Mouse (Mus musculus): Measurements from ENCODE around the gene AU041133. TPM values are rescaled to one million over a fixed set of nuclear protein-coding genes. Genes with fewer than 3 reads are reported as not detected.
A peak's percentile ranks its signal among the peaks of the same experiment; 100 is the strongest.
"Not testable (repeated sequence)": the region's sequence is repeated elsewhere in the genome, so short reads cannot be mapped to it uniquely, and the experiment has no call there.

AU041133 gene
- 3.8 and 4.5 TPM in 2 replicates for polyA plus RNA-seq (2015; fragmentation: Nextera tagmentation; extraction: Ambion mirVana)

GRCm38 (mm10) chr10:82127850-82128401 lies at the start of gene AU041133:
AU041133 (plus strand) TSS chr10:82128013.
- Histone ChIP-seq H3K4me3 (peak within 1 kb of the TSS; percentile 60), H3K4me2 (peak within 1 kb of the TSS; percentile 62), H3K9ac (peak within 1 kb of the TSS; percentile 64), H3K27ac (peak within 1 kb of the TSS; percentile 82), H3K9me3 (replicated peaks) (peaks cover 16% of the 10 kb centered on the region; the same call in 1 of the 2 replicates), H3K36me3 (peaks cover 8% of the 10 kb centered on the region; the same call in 1 of the 2 replicates), H3K4me1 (replicated peaks) (no peaks in the 10 kb centered on the region; the same call in 1 of the 2 replicates), H3K27me3 (0 out of 2 replicates have a peak, but pooled peaks cover 3% of the 10 kb centered on the region)
- 2% methylated on average over 41 of the region's 41 CpGs for WGBS
- ATAC-seq (replicated peaks; ENCODE audit: insufficient number of reproducible peaks, insufficient read depth, low FRiP score, low read depth): peak; percentile 99

GRCm38 (mm10) chr10:82082728-82083621 lies 44.8 kb upstream of the AU041133 start, which contains the start of gene BC024063:
BC024063 (plus strand) TSS chr10:82083353.
- not testable (repeated sequence) for H3K9me3 ChIP-seq (replicated peaks); H3K4me1 ChIP-seq (replicated peaks); H3K36me3 ChIP-seq; H3K27me3 ChIP-seq
- peak within 1 kb of the TSS; percentile 58 for H3K4me2 ChIP-seq
- 16% methylated on average over 42 of the region's 42 CpGs for WGBS
- peak within 1 kb of the TSS; percentile 82 for H3K27ac ChIP-seq
- ATAC-seq (replicated peaks; ENCODE audit: insufficient number of reproducible peaks, insufficient read depth, low FRiP score, low read depth): peak; percentile 93
- peak within 1 kb of the TSS; percentile 62 for H3K4me3 ChIP-seq
- peak within 1 kb of the TSS; percentile 66 for H3K9ac ChIP-seq

GRCm38 (mm10) chr10:82083622-82083971 lies 44.2 kb upstream of the AU041133 start:
- 16% methylated on average over 14 of the region's 14 CpGs for WGBS
- Histone ChIP-seq H3K9ac (peak overlapping the region; percentile 66; the same call in 1 of the 2 replicates), H3K27ac (peak overlapping the region; percentile 82), H3K4me3 (peak overlapping the region; percentile 62), H3K4me2 (peak overlapping the region; percentile 58)
- not testable (repeated sequence) for ATAC-seq (replicated peaks; ENCODE audit: insufficient number of reproducible peaks, insufficient read depth, low FRiP score, low read depth); H3K36me3 ChIP-seq; H3K4me1 ChIP-seq (replicated peaks); H3K9me3 ChIP-seq (replicated peaks); H3K27me3 ChIP-seq

- no peaks in the 10 kb centered on the region for H3K27me3 ChIP-seq
- ATAC-seq (replicated peaks; ENCODE audit: insufficient number of reproducible peaks, insufficient read depth, low FRiP score, low read depth): no peak
- peaks cover 11% of the 10 kb centered on the region; the same call in 1 of the 2 replicates for H3K9me3 ChIP-seq (replicated peaks)
- no peak overlapping the region for H3K27ac ChIP-seq
- H3K36me3 ChIP-seq: no peaks in the 10 kb centered on the region
- no peak overlapping the region for H3K4me2 ChIP-seq
- no peaks in the 10 kb centered on the region for H3K4me1 ChIP-seq (replicated peaks)
- H3K9ac ChIP-seq: no peak overlapping the region
- 67% methylated on average over 3 of the region's 3 CpGs for WGBS
- no peak overlapping the region for H3K4me3 ChIP-seq
Observed at GRCm38 (mm10) chr10:82117206-82117605, 10.6 kb upstream of the AU041133 start.

- H3K4me1 ChIP-seq (replicated peaks): no peaks in the 10 kb centered on the region
- H3K36me3 ChIP-seq: peaks cover 59% of the 10 kb centered on the region
- H3K27ac ChIP-seq: no peak overlapping the region
- H3K4me2 ChIP-seq: no peak overlapping the region
- ATAC-seq (replicated peaks; ENCODE audit: insufficient number of reproducible peaks, insufficient read depth, low FRiP score, low read depth): no peak
- no peaks in the 10 kb centered on the region for H3K27me3 ChIP-seq
- 90% methylated on average over 1 of the region's 1 CpGs for WGBS
- H3K9ac ChIP-seq: no peak overlapping the region
- peaks cover 14% of the 10 kb centered on the region for H3K9me3 ChIP-seq (replicated peaks)
- no peak overlapping the region for H3K4me3 ChIP-seq
Observed at GRCm38 (mm10) chr10:82145282-82145681, 17.5 kb downstream of the AU041133 start.

GRCm38 (mm10) chr10:82147571-82147970 lies 19.8 kb downstream of the AU041133 start:
- no peaks in the 10 kb centered on the region for H3K27me3 ChIP-seq
- 84% methylated on average over 4 of the region's 4 CpGs for WGBS
- no peaks in the 10 kb centered on the region for H3K4me1 ChIP-seq (replicated peaks)
- no peak for ATAC-seq (replicated peaks; ENCODE audit: insufficient number of reproducible peaks, insufficient read depth, low FRiP score, low read depth)
- H3K27ac ChIP-seq: no peak overlapping the region
- H3K4me2 ChIP-seq: no peak overlapping the region
- H3K4me3 ChIP-seq: no peak overlapping the region
- peaks cover 75% of the 10 kb centered on the region for H3K36me3 ChIP-seq
- no peak overlapping the region for H3K9ac ChIP-seq
- H3K9me3 ChIP-seq (replicated peaks): peaks cover 34% of the 10 kb centered on the region

- no peak overlapping the region for H3K4me2 ChIP-seq
- no peak overlapping the region for H3K27ac ChIP-seq
- no peaks in the 10 kb centered on the region for H3K4me1 ChIP-seq (replicated peaks)
- no peaks in the 10 kb centered on the region for H3K27me3 ChIP-seq
- no peaks in the 10 kb centered on the region; the same call in none of the 2 replicates for H3K9me3 ChIP-seq (replicated peaks)
- ATAC-seq (replicated peaks; ENCODE audit: insufficient number of reproducible peaks, insufficient read depth, low FRiP score, low read depth): no peak
- no peak overlapping the region for H3K4me3 ChIP-seq
- H3K9ac ChIP-seq: no peak overlapping the region
- 70% methylated on average over 3 of the region's 3 CpGs for WGBS
- no peaks in the 10 kb centered on the region for H3K36me3 ChIP-seq
Observed at GRCm38 (mm10) chr10:82167777-82168176, 40.0 kb downstream of the AU041133 start.

GRCm38 (mm10) chr10:82169776-82170175 lies 42.0 kb downstream of the AU041133 start:
- 70% methylated on average over 2 of the region's 2 CpGs for WGBS
- no peak overlapping the region for H3K9ac ChIP-seq
- no peaks in the 10 kb centered on the region for H3K27me3 ChIP-seq
- H3K36me3 ChIP-seq: no peaks in the 10 kb centered on the region
- H3K27ac ChIP-seq: no peak overlapping the region
- H3K4me2 ChIP-seq: no peak overlapping the region
- H3K9me3 ChIP-seq (replicated peaks): no peaks in the 10 kb centered on the region; the same call in 1 of the 2 replicates
- ATAC-seq (replicated peaks; ENCODE audit: insufficient number of reproducible peaks, insufficient read depth, low FRiP score, low read depth): no peak
- no peaks in the 10 kb centered on the region for H3K4me1 ChIP-seq (replicated peaks)
- no peak overlapping the region for H3K4me3 ChIP-seq

- Histone ChIP-seq H3K27me3 (no peaks in the 10 kb centered on the region), H3K4me3 (no peak overlapping the region), H3K4me1 (replicated peaks) (no peaks in the 10 kb centered on the region), H3K36me3 (no peaks in the 10 kb centered on the region), H3K27ac (no peak overlapping the region), H3K9ac (no peak overlapping the region), H3K9me3 (replicated peaks) (no peaks in the 10 kb centered on the region), H3K4me2 (no peak overlapping the region)
- 44% methylated on average over 2 of the region's 2 CpGs for WGBS
- ATAC-seq (replicated peaks; ENCODE audit: insufficient number of reproducible peaks, insufficient read depth, low FRiP score, low read depth): no peak
Observed at GRCm38 (mm10) chr10:82170808-82171207, 43.0 kb downstream of the AU041133 start.

GRCm38 (mm10) chr10:82178257-82179064 lies 50.6 kb downstream of the AU041133 start:
- Histone ChIP-seq H3K36me3 (no peaks in the 10 kb centered on the region), H3K27ac (peak overlapping the region; percentile 95), H3K9me3 (replicated peaks) (no peaks in the 10 kb centered on the region), H3K4me2 (peak overlapping the region; percentile 85), H3K27me3 (no peaks in the 10 kb centered on the region), H3K4me3 (peak overlapping the region; percentile 71), H3K4me1 (replicated peaks) (peaks cover 8% of the 10 kb centered on the region), H3K9ac (peak overlapping the region; percentile 68)
- 5% methylated on average over 47 of the region's 47 CpGs for WGBS
- peak; percentile 98 for ATAC-seq (replicated peaks; ENCODE audit: insufficient number of reproducible peaks, insufficient read depth, low FRiP score, low read depth)

Data from heart, embryonic 15.5 days (tissue).